Mouse (Mus musculus) limb, embryonic 14.5 days (tissue): ENCODE measurements at regions not wholly inside any gene's neighbourhood (a gene's known extent, or its start where the extent isn't known, plus 50 kb on each side); places are given as distances from the start of the nearest gene placed in this dataset.
"Not testable (repeated sequence)": the region's sequence is repeated elsewhere in the genome, so short reads cannot be mapped to it uniquely, and the experiment has no call there.

ENCODE experiments used
- ATAC-seq: fragments of 200-750 bp; cut with Nextera tagmentation; 2 replicates; pipeline ENCODE4 v1.8.0; 2017; ENCODE audit warnings: low read depth, moderate number of reproducible peaks, moderate TSS enrichment; ENCODE audit not compliant: low FRiP score
- DNase-seq: peaks from one replicate; pipeline ENCODE4 v3.0.0-alpha.2; 2015; ENCODE audit warnings: low spot score
- H3K27ac ChIP-seq: fragments of 300-500 bp; sonication (generic); replicated peaks from 2 replicates; pipeline ENCODE4 v1.5.1; 2014; ENCODE audit warnings: low read depth, mild to moderate bottlenecking, low read length, moderate library complexity, mixed read lengths
- H3K27me3 ChIP-seq: fragments of 300-500 bp; sonication (generic); 2 replicates; pipeline ENCODE4 v1.6.1; 2014; ENCODE audit warnings: low read length, mixed read lengths; ENCODE audit not compliant: control insufficient read depth, insufficient read depth
- H3K36me3 ChIP-seq: fragments of 300-500 bp; sonication (generic); 2 replicates; pipeline ENCODE4 v1.6.1; 2014; ENCODE audit warnings: mild to moderate bottlenecking, low read length, moderate library complexity, mixed read lengths; ENCODE audit not compliant: control insufficient read depth, insufficient read depth
- H3K4me1 ChIP-seq: fragments of 300-500 bp; sonication (generic); 2 replicates; pipeline ENCODE4 v1.6.1; 2014; ENCODE audit warnings: antibody characterized with exemption, low read length, mixed read lengths; ENCODE audit not compliant: control insufficient read depth, insufficient read depth
- H3K4me2 ChIP-seq: fragments of 300-500 bp; sonication (generic); replicated peaks from 2 replicates; pipeline ENCODE4 v1.6.1; 2014; ENCODE audit warnings: low read depth, mild to moderate bottlenecking, low read length, moderate library complexity; ENCODE audit not compliant: severe bottlenecking
- H3K4me3 ChIP-seq: fragments of 300-500 bp; sonication (generic); replicated peaks from 2 replicates; pipeline ENCODE4 v1.5.1; 2014; ENCODE audit warnings: low read length
- H3K9ac ChIP-seq: fragments of 300-500 bp; sonication (generic); 2 replicates; pipeline ENCODE4 v1.6.1; 2014; ENCODE audit warnings: mild to moderate bottlenecking, low read depth, low read length, moderate library complexity; ENCODE audit not compliant: severe bottlenecking
- H3K9me3 ChIP-seq: fragments of 300-500 bp; sonication (generic); 2 replicates; pipeline ENCODE4 v1.6.1; 2016; ENCODE audit warnings: low read length; ENCODE audit not compliant: control insufficient read depth
- POLR2A ChIP-seq: fragments of 200-500 bp; IDR thresholded peaks from 2 replicates; pipeline ENCODE4 v1.8.0; 2012; ENCODE audit warnings: inconsistent platforms, mild to moderate bottlenecking, moderate library complexity, borderline replicate concordance; ENCODE audit not compliant: insufficient read depth, insufficient read length; ENCODE audit errors: extremely low read depth
- WGBS: fragments of 180-500 bp; shearing (Covaris S2); extraction: QIAGEN DNeasy Blood & Tissue Kit; methylation state at CpG from one replicate; pipeline ENCODE4 v1.1.7; 2014; 5-methylcytosine and 5-hydroxymethylcytosine counted together

- TF ChIP-seq POLR2A, result no peak
- WGBS, result 92% methylated on average over 6 of the region's 6 CpGs
These were observed 100.9 kb upstream of the Nrip1 start for GRCm38 (mm10) chr16:76474481-76474880.

GRCm38 (mm10) chr16:76472386-76472785 lies 98.8 kb upstream of the Nrip1 start:
- Histone ChIP-seq H3K27me3 (no peaks in the 10 kb centered on the region), H3K36me3 (no peaks in the 10 kb centered on the region), H3K4me2 (no peak overlapping the region), H3K9me3 (no peaks in the 10 kb centered on the region), H3K4me1 (no peaks in the 10 kb centered on the region), H3K9ac (no peak overlapping the region), H3K27ac (no peak overlapping the region), H3K4me3 (no peak overlapping the region)
- no peak for DNase-seq
- no peak for TF ChIP-seq POLR2A
- WGBS, result 73% methylated on average over 3 of the region's 3 CpGs
- ATAC-seq, result no peak

More at GRCm38 (mm10) chr16:76474481-76474880, 100.9 kb upstream of the Nrip1 start:
- ATAC-seq (no peak), DNase-seq (no peak)
- Histone ChIP-seq H3K27me3 (no peaks in the 10 kb centered on the region), H3K27ac (no peak overlapping the region), H3K9ac (no peak overlapping the region), H3K4me3 (no peak overlapping the region), H3K4me2 (no peak overlapping the region), H3K9me3 (no peaks in the 10 kb centered on the region), H3K4me1 (no peaks in the 10 kb centered on the region), H3K36me3 (no peaks in the 10 kb centered on the region)

- TF ChIP-seq POLR2A, result no peak
- Histone ChIP-seq H3K4me2 (no peak overlapping the region), H3K9ac (no peak overlapping the region), H3K27ac (no peak overlapping the region), H3K36me3 (no peaks in the 10 kb centered on the region), H3K4me1 (no peaks in the 10 kb centered on the region), H3K27me3 (no peaks in the 10 kb centered on the region), H3K4me3 (no peak overlapping the region), H3K9me3 (no peaks in the 10 kb centered on the region)
- 65% methylated on average over 3 of the region's 3 CpGs for WGBS
- ATAC-seq, result no peak
- no peak for DNase-seq
These were observed 97.5 kb upstream of the Nrip1 start for GRCm38 (mm10) chr16:76471081-76471480.

- DNase-seq (no peak), ATAC-seq (no peak)
- Histone ChIP-seq H3K9me3 (no peaks in the 10 kb centered on the region), H3K27me3 (no peaks in the 10 kb centered on the region), H3K4me2 (no peak overlapping the region), H3K4me3 (no peak overlapping the region), H3K27ac (no peak overlapping the region), H3K9ac (no peak overlapping the region), H3K4me1 (no peaks in the 10 kb centered on the region), H3K36me3 (no peaks in the 10 kb centered on the region)
- 100% methylated on average over 1 of the region's 1 CpGs for WGBS
- TF ChIP-seq POLR2A, result no peak
These were observed 85.9 kb upstream of the Nrip1 start for GRCm38 (mm10) chr16:76459521-76459920.

GRCm38 (mm10) chr16:76456300-76456599 lies 82.6 kb upstream of the Nrip1 start:
- H3K4me2 ChIP-seq, DNase-seq, H3K27me3 ChIP-seq, ATAC-seq, H3K9me3 ChIP-seq, H3K4me3 ChIP-seq, H3K27ac ChIP-seq, H3K4me1 ChIP-seq, H3K9ac ChIP-seq, H3K36me3 ChIP-seq: not testable (repeated sequence)
- WGBS, result 78% methylated on average over 2 of the region's 2 CpGs
